Mouse (Mus musculus): ENCODE results near the gene Gm6812. TPM values are rescaled to one million over a fixed set of nuclear protein-coding genes. Genes with fewer than 3 reads are reported as not detected.
"Not testable (repeated sequence)": the region's sequence is repeated elsewhere in the genome, so short reads cannot be mapped to it uniquely, and the experiment has no call there.

Gm6812 gene
- polyA plus RNA-seq (2015; fragmentation: Nextera tagmentation; extraction: Ambion mirVana): not detected in 2 replicates

GRCm38 (mm10) chrX:68892953-68893352 is at the start of gene Gm6812:
Gene Gm6812 (minus strand): TSS chrX:68893053.
- H3K27ac ChIP-seq; H3K9me3 ChIP-seq; ATAC-seq (ENCODE audit: low FRiP score, low read depth); H3K27me3 ChIP-seq; H3K4me1 ChIP-seq; H3K36me3 ChIP-seq; H3K9ac ChIP-seq; H3K4me3 ChIP-seq; H3K4me2 ChIP-seq (replicated peaks): not testable (repeated sequence)
- WGBS: 61% methylated on average over 4 of the region's 5 CpGs

GRCm38 (mm10) chrX:68865145-68865544 is 27.7 kb downstream of the Gm6812 start:
- no peaks in the 10 kb centered on the region for H3K27me3 ChIP-seq
- no peak for ATAC-seq (ENCODE audit: low FRiP score, low read depth)
- no peak overlapping the region for H3K27ac ChIP-seq
- no peaks in the 10 kb centered on the region for H3K36me3 ChIP-seq
- no peak overlapping the region for H3K9ac ChIP-seq
- H3K4me1 ChIP-seq: no peaks in the 10 kb centered on the region
- H3K4me3 ChIP-seq: no peak overlapping the region
- H3K4me2 ChIP-seq (replicated peaks): no peak overlapping the region
- no peaks in the 10 kb centered on the region for H3K9me3 ChIP-seq
- WGBS: 41% methylated on average over 2 of the region's 2 CpGs

Other genes starting within 250 kb of the Gm6812 start
- gene Fmr1, start 214.5 kb downstream of the Gm6812 start, polyA plus RNA-seq (2015; fragmentation: Nextera tagmentation; extraction: Ambion mirVana): 68.5 and 71.9 TPM in 2 replicates
- gene Fmr1nb, start 131.2 kb downstream of the Gm6812 start, polyA plus RNA-seq (2015; fragmentation: Nextera tagmentation; extraction: Ambion mirVana): 0.24 TPM in 1 of 2 replicates, not detected in the other
- gene Gm14698, start 72.0 kb downstream of the Gm6812 start, polyA plus RNA-seq (2015; fragmentation: Nextera tagmentation; extraction: Ambion mirVana): 4.4 and 5.4 TPM in 2 replicates

Measured in limb, embryonic 13.5 days (tissue).